Mouse (Mus musculus) CD4-positive helper T cell, adult 2 months (primary cell): ENCODE results near the gene Ssbp3.

ENCODE experiments used
- DNase-seq: peaks from one replicate; pipeline ENCODE4 v3.0.0-alpha.2; 2012; ENCODE audit warnings: low read depth, missing footprints, low spot score

Ssbp3 gene

DNA sequence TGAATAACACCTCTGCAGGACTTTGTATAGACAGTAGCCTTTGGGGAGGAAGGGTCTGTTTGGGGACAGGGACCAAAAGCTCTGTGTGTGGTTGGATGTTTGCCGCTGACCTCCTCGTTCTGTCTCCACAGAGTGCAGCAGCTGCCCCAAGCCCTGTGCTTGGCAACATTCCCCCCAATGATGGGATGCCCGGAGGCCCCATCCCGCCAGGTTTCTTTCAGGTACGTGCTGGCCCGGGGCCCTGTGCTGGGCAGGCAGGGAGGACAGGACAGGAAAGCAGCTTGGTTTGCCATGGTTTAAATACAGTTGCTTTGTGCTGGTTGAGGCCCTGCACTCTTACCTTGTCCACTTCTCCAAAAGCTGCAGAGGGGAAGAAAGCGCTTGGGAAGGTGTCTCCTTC is 99.0 kb downstream of the Ssbp3 start:
- no peak for DNase-seq

DNA sequence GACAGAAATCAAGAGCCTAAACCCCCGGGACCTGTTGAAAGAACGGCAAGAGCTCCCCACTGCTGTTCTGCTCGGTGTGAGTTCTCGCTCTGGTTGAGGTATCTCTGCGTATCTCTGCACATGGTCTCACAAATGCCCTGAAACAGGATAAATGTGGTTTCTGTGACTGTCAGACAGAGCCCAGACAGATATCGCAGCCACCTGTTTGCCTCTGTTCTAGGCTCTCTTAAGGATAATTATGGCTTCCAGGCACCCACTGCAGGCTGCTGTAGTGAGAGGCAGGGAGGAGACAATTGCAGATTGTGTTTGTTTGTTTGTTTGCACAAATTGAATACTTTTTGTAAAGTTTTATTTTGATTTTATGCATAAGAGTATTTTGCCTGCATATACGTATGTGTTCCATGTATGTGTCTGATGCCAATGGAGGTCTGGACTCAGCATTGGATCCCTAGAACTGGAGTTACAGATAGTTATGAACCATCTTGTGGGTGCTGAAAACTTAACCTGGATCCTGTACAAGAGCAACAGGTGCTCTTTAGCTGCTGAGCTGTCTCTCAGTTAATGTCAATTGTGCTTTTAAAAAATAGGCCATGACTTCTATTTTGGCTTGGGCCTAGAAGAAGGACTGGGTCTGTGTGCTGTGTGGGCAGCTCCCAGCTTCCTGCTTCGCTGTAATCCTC is 101.0 kb downstream of the Ssbp3 start:
- no peak for DNase-seq

DNA sequence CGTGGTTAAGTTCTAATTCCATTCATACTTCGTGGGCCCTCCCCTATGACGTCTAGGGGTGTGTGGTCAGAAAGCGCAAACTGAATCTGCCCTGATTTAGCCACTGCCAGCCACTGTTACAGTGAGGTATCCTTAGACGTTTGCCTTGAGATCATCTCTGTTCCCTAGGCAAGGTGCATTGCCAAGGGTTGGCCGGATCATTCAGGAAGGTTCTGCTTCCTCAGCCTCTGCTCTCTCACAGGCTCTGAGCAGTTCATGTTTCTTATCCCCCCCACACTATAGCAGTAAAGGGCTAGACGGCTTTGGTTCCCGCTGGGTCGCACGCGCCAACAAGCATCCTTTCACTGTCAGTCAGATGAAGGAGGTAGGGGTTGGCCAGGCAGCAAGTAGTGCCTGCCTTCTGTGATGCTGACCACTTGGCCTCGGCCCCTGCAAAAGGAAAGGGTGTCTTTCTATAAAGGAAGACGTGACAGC is 101.5 kb downstream of the Ssbp3 start:
- no peak for DNase-seq

DNA sequence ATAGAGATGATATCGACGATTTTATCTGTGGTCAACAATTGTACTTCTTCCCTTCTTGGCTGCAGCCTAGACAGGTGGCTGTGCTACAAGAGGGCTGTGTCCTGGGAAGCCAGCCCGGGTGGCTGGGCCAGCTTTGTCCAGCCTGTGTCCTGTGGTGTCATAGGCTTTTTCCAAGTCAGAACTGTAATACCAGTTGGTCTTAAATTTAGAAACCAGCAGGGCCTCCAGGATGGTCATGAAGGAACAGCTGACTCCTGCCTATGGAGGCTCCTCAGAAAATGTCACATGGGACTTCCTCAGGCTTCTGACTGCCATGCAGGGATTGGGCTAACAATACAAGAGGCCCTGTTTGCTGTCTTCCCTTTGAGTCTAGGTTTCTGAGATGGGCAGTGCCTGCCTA is 102.1 kb downstream of the Ssbp3 start:
- no peak for DNase-seq

DNA sequence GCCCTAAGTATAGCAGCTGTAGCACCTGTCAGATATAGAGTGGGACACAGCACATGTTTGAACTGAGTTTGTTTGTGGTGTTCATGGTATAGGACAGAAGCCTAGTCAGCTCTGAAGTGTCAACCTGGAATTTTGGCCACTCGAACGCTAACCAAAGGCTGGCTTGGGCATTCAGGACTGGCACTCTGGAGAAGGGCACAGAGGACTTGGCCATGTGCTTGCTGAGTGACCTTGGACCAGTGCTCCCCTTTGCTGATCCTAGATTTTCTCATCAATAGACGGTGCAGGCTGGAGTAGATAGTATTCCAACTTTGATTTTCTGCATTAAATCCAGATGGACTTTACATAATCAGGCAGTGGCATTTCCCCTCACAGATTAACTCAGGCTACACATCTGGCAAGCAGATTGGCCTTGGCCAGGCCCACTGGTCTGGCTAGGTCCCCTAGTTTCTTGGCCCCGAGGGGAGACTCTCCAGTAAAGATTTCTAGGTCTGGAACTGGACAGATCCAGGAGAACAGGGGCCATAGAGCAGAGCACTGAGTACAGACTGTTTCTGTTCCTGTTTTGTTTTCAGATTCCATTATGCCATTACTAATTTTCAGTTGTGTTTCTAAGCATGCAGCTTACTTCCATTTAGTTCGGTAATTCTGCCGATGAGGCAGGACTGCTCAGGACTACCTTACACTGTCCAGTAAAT is 102.8 kb downstream of the Ssbp3 start:
- DNase-seq = no peak

DNA sequence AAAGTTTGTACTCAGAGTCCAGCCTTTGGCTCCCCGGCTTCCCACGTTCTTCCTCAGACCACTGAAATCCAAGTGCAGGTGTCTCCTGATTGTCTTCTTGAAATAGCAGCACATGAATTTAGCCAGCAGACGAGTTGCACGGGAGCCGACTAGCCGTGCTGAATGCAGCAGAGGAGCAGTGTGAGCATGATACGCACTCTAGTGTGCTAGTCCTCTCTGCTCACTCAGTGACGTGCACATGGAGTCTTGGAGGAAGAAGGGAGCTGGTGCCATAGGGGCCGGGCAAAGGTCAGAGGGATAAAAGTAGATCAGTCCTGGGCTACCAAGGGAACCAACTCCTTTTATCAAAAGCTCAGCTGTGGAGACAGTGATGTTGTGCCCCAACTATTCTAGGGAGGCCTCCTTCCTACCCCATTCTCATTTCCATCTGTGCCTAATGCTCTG is 103.3 kb downstream of the Ssbp3 start:
- no peak for DNase-seq

DNA sequence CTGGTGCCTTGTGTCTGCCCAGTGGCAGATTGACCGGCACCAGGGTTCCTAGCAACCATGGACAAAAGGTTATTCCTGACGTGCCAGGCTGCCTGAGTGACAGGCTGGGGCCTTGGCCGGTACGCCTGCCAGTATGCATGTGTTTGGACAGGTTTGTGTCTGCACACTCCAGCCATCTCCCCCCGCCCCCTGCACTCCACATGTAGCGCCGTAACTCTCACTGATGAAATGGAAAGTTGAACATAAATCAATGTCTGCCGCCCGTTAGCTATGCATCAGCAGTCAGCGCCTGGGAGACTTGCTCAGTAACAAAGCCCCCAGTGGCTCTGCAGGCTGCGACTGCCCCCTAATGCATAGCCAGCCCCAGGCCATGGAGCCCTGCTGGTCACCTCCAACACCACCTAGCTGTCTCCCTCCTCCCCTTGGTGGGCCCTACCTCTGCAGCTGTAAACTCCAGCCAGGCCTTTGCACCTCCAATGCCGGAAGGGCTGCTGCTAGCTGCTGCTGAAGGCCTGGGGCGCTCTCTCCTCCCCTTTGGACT is 105.5 kb downstream of the Ssbp3 start:
- no peak for DNase-seq

DNA sequence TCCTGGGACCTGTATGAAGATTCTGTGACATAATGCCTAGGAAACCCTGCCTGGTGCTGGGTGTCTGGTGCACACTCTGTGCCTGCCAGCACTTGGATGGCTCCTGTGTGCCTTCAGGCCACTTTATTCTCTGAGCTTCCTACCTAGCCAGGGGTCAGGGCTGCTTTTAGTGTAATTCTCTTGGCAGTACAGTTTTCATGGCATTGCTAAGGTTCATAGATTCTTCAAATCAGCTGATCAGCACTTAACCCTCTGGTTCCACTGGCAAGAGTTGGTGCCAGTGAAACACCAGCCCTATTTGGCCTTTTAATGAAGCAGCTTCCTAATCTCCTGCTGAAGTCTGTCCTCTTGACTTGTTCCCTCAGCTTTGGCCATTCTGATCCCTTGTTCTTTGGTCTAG is 106.8 kb downstream of the Ssbp3 start:
- no peak for DNase-seq

DNA sequence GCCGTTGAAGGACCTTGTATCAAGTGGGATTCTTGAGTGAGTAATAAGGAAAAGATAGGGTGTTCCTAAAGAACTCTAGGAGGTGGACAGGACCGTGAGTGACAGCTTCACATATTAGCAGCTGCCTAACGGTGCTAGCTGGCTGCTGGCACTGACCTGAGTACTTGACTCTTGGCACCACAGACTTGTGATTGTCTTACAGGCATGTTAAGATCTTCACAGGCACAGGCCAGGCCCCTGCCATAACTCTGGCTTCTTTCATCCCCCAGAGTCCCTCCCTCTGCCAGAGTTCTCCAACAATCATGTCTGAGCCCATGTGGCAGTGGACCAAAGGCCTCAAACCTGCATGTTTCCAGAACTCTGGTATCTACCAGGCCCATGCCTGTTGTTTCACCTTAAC is 108.0 kb downstream of the Ssbp3 start:
- DNase-seq = no peak

DNA sequence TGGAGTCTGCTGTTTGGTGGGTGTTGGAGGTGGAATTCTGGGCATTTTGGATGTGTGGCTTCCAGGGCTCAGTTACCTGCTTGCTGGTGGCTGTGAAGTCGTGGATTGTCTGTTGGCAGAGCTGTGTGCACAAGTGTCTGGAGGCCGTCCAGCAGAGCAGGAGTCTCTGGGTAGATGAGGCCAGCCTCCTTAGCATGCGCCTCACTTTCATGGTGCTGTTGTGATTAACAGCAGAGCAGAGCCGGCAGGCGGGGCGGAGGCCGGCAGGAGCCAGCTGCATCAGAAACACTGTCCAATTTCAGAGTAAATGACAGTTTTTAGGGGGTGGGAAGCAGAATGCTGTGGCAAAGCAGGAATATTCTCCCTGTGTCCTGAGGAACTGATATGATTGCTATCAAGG is 108.5 kb downstream of the Ssbp3 start:
- no peak for DNase-seq

DNA sequence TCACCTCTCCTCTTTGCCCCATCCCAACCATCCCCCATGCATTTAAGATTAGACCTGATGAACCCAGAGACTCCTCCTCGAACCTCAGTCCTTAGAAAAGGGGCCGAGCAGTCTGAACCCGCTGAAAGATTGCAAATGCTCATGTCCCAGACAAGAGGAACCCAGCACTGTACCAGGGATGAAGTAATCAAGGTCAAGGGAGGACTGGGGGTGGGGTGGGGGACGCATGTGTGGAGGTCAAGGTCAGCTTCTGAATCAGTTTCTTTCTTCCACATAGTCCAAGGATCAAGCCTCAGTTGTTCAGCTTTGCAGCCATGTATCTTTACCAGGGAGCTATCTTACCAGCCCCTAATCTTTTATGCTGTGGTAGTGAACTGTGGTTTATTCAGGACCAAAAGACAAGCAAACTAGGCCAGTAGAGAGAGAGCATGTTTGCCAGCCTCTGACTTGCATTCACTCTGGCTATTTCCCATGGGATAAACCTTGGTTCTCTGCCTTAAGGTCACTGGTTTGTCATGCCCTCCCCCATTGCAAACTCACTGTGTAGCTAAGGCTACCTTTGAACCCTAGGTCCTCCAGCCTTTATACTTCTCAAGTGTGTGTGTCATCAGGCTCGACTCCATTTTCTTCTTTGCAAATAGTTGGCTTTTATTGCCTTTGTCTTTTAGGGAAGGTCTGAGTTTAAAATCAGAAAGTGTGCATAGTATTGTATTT is 109.9 kb downstream of the Ssbp3 start:
- no peak for DNase-seq

DNA sequence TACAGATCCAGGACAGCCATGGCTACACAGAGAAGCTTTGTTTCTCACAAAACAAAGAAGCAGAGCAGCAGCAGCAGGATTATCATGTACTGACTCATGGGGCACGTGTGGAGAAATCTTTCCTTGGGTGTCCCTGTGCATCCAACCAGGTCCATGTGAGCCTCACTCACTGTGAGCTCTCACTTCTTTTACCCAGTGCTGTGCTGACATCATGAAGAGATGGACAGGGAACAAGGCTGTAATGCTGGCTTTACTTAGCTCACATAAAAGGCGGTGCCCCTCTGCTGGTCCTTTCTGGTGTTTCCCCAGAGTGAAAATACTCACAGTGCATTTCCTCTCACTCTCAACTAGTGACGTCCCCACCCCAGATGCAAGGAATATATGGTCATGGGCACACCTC is 111.0 kb downstream of the Ssbp3 start:
- DNase-seq = no peak

DNA sequence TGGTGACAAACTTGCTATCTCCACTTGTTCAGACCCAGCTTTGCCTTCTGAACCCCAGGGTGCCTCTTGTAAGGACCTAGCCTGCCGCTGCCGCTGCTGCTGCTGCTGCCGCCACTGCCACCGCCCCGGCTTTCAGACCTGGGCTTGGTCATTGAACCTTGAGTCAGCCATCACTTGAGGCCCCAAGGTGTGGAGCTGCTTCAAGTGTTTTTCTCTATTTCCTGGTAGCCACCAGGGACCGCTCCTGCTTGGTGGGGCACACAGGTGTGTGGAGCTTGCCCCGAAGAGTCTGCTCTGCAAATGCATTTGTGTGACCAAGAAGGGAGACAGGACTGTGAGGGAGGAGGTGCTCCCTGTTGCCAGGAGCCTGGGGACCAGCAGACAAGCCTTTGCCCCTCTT is 114.4 kb downstream of the Ssbp3 start:
- no peak for DNase-seq

DNA sequence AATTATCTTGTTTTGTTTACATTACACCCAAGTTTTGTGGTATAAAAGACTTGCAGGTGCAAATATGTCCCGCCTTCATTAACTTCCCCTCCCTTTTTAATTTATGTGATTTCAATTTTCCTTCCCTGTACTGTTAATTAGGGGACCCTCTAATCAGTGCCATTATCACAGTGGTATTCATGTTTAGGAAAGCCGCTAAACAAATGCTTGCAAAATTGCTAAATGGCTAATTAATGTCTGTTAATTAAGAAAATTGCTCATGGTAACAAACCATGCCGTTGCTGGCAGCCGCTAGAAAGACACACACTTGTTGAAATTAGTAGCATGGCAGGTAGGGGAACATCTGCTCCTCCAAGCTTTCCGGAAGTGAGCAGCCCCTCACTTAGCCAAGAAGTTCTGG is 114.9 kb downstream of the Ssbp3 start:
- DNase-seq = no peak

DNA sequence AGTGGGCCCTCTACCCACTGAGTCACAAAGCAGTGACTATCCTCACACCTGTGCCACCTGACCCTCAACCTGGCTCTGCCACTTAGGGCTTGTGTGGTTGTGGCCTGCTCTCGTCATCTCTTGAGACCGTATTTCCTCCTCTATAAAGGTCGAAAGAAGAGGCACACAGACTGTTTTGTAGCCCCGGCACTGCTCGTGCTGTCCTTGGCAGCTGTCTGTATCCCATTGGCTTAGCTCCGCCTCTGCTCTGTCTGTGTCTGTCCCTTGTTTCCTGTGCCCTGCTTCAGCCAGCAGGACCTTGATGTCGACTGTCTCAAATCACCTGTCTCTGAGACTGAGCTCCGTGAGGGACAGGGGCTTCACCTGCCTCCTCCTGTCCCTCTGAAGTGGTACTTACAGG is 116.0 kb downstream of the Ssbp3 start:
- DNase-seq = no peak

DNA sequence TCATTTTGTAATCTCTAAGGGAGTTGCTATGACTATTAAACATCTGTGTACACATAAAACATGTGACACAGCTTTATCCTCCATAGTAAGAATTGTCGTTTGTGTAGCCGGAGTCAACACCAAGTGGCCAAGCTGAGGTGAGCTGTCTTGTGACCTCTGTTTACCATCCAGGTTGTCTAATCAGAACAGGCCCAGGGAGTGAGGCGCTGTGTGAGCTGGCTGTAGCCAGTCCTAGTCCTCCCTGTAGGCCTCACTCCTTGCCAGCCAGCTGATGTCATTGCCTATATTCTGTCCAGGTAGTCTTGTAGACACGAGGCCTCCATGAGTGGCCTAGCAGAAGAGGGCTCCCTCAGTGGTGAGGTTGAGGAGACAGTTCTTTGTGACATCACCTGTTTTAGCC is 125.2 kb downstream of the Ssbp3 start:
- no peak for DNase-seq

DNA sequence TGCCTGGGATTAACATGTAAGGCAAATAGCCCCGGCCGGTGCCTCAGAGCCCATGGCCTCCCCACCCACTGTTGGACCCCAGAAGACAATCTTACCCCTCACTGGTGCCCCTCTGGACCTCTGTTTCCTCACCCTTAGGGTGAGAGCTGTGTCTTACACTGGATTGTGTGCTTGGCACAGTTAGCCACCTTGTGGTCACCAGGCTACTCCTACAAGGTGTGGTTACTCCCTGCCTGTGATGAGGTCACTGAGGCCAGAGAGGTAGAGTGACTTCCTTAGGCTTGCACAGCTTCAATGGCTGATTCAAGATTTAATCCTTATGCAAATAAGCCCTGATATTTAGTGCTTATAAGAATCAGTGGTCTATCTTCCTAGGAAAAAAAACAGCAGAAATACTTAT is 126.5 kb downstream of the Ssbp3 start:
- no peak for DNase-seq

DNA sequence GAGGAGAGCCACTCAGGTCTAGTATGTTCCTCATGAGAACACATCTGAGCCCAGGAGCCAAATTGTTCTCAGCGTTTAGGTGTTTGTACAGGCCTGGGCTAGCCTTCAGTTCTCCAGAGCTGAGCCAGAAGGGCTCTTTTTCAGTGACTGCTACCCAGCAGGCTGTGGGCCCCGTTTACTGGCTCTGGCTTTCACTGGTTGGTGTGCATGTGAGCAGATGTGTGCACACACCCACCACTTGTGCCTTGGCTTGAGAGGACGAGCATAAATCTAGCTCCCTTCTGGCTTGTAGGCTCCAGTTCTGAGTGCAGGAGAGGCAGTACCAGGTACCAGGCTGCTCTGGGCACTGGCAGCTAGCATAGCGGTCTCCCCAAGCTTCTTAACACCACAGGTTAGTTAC is 127.8 kb downstream of the Ssbp3 start:
- DNase-seq = no peak

DNA sequence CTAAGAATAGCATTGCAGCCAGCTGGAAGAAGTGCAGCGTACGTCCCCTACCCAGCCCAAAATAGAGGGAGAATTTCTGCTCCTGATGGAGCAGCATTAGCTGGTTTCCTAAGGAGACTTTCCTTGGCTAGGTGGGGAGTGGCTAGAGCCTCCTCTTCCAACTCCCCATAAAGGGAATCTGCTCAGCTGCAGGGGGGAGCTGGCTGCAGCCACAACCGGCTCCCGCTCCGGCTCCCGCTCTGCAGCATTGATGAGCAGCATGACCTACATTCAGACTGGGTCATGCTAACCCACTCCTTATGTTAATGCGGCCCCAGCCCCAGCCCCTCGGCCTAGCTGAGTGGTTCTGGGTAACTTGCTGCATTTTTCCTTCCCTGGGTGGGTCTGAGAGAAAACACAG is 128.8 kb downstream of the Ssbp3 start:
- DNase-seq = no peak

DNA sequence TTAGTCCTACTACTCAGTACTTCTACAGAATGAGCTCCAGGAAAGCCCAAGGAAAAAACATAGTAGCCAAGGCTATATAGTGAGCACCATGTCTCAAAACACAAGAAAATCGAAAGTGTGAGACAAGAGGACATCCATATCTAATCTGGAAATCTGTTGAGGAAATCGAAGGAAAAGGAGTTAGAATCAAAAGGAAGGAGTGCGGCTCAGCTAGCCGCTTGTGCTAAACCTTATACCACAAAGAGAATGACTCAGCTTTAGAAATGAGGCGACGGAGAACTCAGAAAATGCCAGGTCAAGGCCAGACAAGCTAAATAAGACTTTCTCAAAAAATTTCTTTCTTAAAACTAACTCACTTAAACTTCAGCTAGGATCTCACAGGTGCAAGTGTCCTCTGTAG is 131.8 kb downstream of the Ssbp3 start:
- no peak for DNase-seq

DNA sequence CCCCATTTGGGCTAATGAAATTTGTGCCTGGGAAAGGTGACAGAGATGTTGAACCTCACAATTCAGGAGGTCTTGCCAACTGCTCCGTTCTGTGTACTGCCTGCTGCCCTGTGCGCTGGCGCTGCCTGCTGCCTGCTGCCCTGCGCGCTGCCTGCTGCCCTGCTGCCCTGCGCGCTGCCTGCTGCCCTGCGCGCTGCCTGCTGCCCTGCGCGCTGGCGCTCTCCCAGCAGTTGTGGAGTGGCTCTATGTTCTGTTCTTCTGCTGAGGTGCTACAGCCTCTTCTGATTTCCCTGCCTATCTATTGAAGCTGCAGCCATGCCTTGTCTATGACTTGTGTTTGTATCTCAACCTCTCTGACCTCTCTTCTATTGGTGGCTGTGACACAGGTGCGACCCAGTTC is 134.7 kb downstream of the Ssbp3 start:
- DNase-seq = no peak

DNA sequence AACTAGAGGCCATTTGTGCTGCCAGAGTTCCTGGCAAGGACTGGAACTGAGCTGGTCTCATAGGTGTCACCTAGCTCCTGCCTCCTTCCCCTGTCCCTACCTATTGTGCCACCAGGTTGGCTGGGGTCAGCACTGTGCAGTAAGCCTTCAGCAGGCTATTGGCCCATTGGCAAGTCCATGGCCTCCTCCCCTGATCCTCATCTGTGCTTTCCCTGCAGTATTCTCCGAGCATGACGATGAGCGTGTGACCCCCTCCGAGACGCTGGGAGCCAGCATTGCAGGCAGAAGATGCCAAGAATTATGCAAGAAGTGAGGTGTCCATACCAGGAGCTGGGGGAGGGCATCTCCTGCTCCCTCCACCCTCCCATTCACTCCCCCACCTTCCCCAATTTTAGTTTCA is 137.3 kb downstream of the Ssbp3 start:
- DNase-seq = no peak
